Mouse (Mus musculus) liver, postnatal 0 days (tissue): ENCODE results near the gene Pepd.

ENCODE experiments used
- CTCF ChIP-seq: sonication (generic); IDR thresholded peaks from 2 replicates; pipeline ENCODE4 v1.5.1; 2016; ENCODE audit warnings: antibody characterized with exemption, low read depth
- EP300 ChIP-seq: IDR thresholded peaks from 2 replicates; pipeline ENCODE4 v1.6.1; 2016; ENCODE audit warnings: antibody characterized with exemption, low read depth, mild to moderate bottlenecking

DNA sequence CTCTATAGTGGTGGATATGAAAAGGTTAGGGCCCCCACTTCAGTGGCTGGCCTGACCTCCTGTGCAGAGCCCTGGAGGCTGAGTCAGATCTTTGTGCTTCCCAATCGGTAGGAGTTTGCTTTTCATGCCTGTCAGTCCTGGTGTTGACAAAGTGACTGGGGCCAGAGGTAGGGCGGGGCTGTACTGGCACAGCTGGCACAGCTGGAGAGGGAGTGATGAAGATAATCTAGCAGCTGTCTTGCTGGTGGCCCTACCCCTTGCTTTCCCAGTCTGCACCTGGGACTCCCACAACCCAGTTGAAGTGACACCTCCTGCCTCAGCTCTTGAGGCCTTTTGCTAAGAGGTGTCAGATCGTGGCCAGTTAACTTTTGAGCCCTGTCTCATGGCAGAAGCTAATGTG, 21.0 kb downstream of the Pepd start:
- TF ChIP-seq CTCF: no peak
- no peak for TF ChIP-seq EP300
